9 mouse cellular contexts compared by ENCODE assay signal in genomic region chr9:80002394-80003188, GRCm38 (mm10). TPM values are rescaled to one million over a fixed set of nuclear protein-coding genes. Genes with fewer than 3 reads are reported as not detected.
DNase-seq lines count a peak whose midpoint lies in the region; ATAC-seq lines count a peak whose summit lies in the region.
"Had no signal": no experiment of that assay in that cellular context is flagged by ENCODE, and none has a peak within 500 bp of the region (broad histone marks: within the 10 kb centered on the region; RNA-seq: fewer than 3 reads in every experiment).

No protein-coding gene starts in this region.

- H3K9me3 ChIP-seq in hindbrain, embryonic 16.5 days (ENCODE audit: control insufficient read depth, low read length): no peaks in the 10 kb centered on the region
- H3K9me3 ChIP-seq: liver, embryonic 15.5 days had no signal

- H3K27ac ChIP-seq in hindbrain, embryonic 16.5 days (ENCODE audit: low read depth, low read length): no peak overlapping the region
- H3K27ac ChIP-seq: liver, embryonic 15.5 days had no signal

- H3K27me3 ChIP-seq in hindbrain, embryonic 16.5 days (replicated peaks; ENCODE audit: control insufficient read depth, insufficient read depth, low read length): no peaks in the 10 kb centered on the region
- H3K27me3 ChIP-seq: liver, embryonic 15.5 days had no signal

- no peaks in the 10 kb centered on the region for H3K36me3 ChIP-seq in hindbrain, embryonic 16.5 days (ENCODE audit: control insufficient read depth, insufficient read depth, low read length)
- H3K36me3 ChIP-seq: liver, embryonic 15.5 days had no signal

- no peaks in the 10 kb centered on the region for H3K4me1 ChIP-seq in hindbrain, embryonic 16.5 days (ENCODE audit: control insufficient read depth, insufficient read depth, low read depth, low read length)
- H3K4me1 ChIP-seq: liver, embryonic 15.5 days had no signal

- 35% methylated on average over 14 of the region's 14 CpGs for WGBS in hindbrain, embryonic 16.5 days

- no peak overlapping the region for H3K4me3 ChIP-seq in hindbrain, embryonic 16.5 days (ENCODE audit: low read length)
- H3K4me3 ChIP-seq: liver, embryonic 15.5 days had no signal

- DNase-seq in MN1 (ENCODE audit: low spot score): peak; percentile 79
- DNase-seq in cerebellum, adult 11-12 months: peak; percentile 31
- DNase-seq in layer of hippocampus, postnatal 25 days (ENCODE audit: extremely low spot score in 1 of 2, low spot score in 1 of 2): peak; percentile 84 to 96
- DNase-seq in right cerebral cortex, postnatal 10 days (ENCODE audit: low spot score in 2 of 2): peak; percentile 85 to 89
- peak; percentile 78 to 83 for DNase-seq in urinary bladder, postnatal 36 days (ENCODE audit: low spot score in 2 of 2)

- peak; percentile 84 for ATAC-seq in frontal cortex, adult (ENCODE audit: low TSS enrichment)
- ATAC-seq in hindbrain, embryonic 16.5 days: peak; percentile 94
- ATAC-seq in megakaryocyte progenitor cell, adult 5-6 weeks (replicated peaks; ENCODE audit: poor library complexity): peak; percentile 100

- peak overlapping the region; percentile 14; the same call in 1 of the 2 replicates for H3K4me2 ChIP-seq in hindbrain, embryonic 16.5 days (ENCODE audit: low read length)
- H3K4me2 ChIP-seq: liver, embryonic 15.5 days had no signal

- no peak overlapping the region for H3K9ac ChIP-seq in hindbrain, embryonic 16.5 days (ENCODE audit: low read depth, low read length)
- H3K9ac ChIP-seq: liver, embryonic 15.5 days had no signal

RNA-seq across cellular contexts. Expression of gene Filip1, which starts 10.1 kb away (rescaled TPM):
- polyA plus RNA-seq in hindbrain, embryonic 16.5 days (2015; fragmentation: Nextera tagmentation; extraction: Ambion mirVana): 1.9 and 2.5 TPM in 2 replicates
- 10 to 100 TPM in 1 of 2 experiments, 1 to 10 TPM in 1; 8.4 to 14.4 TPM for total RNA-seq in layer of hippocampus, postnatal 25 days (2021)
- total RNA-seq in megakaryocyte progenitor cell, adult 5-6 weeks (2015): 0.66 and 1.3 TPM in 2 replicates
- 0.58 and 2.3 TPM in 2 replicates for total RNA-seq in megakaryocyte progenitor cell, adult 5-6 weeks (2017)

Comparison
In these comparisons a context has a peak if more than half of its experiments do, and no peak if none do; other contexts are left out.
1. DNase-seq: peak in every context shown above with its lines; median percentile 90 in layer of hippocampus, postnatal 25 days; 87 in right cerebral cortex, postnatal 10 days; 80 in urinary bladder, postnatal 36 days; 79 in MN1; 31 in cerebellum, adult 11-12 months.